Mouse (Mus musculus): ENCODE data around the gene Atp6v0a2. TPM values are rescaled to one million over a fixed set of nuclear protein-coding genes. Genes with fewer than 3 reads are reported as not detected.

Gene Atp6v0a2
- total RNA-seq, 2 experiments from 2014 or later: 77.5 to 90.9 TPM

- DNase-seq (ENCODE audit: low spot score in 2 of 2): no peak
These were observed 7.8 kb downstream of the Atp6v0a2 start for GRCm38 (mm10) chr5:124636139-124636538.

DNA sequence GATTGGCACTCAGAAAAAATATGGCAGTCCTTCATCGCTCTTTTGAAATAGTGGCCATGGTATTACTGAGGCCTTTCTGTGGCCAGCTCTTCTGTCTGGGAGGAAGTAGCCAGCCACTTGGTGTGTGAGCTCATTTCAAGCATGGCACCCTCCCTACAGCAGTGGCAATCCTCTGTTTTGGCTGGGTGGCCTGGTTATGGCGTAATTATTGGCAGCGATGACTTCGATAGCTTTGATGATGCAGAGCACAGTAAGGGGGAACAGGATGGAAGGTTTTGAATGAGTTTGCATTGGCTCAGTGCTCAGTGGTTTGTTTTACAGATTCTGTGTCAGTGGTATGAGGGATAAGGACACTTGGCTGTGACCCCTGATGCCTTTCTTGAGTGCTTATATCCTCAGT lies 8.3 kb downstream of the Atp6v0a2 start:
- no peak for DNase-seq (ENCODE audit: low spot score in 2 of 2)

- DNase-seq (ENCODE audit: low spot score in 2 of 2): no peak
These were observed 8.9 kb downstream of the Atp6v0a2 start for GRCm38 (mm10) chr5:124637300-124637699.

DNA sequence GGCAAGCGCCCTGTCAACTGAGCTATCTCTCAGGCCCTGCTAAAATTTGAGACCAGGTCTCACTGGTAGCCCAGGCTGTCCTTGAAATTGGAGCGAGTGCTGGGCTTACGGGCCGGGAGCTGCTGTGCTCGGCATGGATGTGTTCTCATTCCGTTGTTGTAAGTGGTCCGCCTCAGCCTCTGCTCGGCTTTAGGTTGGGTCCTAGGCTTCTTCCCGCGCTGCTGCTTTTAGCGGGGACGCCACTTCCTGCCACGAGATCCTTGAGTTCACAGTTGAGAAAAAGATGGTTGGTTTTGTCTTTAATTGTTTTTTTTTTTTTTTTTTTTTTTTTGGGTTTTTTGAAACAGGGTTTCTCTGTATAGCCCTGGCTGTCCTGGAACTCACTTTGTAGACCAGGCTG lies 9.5 kb downstream of the Atp6v0a2 start:
- DNase-seq (ENCODE audit: low spot score in 2 of 2): no peak

GRCm38 (mm10) chr5:124713741-124714140 lies 85.4 kb downstream of the Atp6v0a2 start:
- DNase-seq (ENCODE audit: low spot score in 2 of 2): no peak

GRCm38 (mm10) chr5:124715135-124715534 lies 86.8 kb downstream of the Atp6v0a2 start:
- peak in 1 of 2 experiments; percentile 12 for DNase-seq (ENCODE audit: low spot score in 2 of 2)

- no peak for DNase-seq (ENCODE audit: low spot score in 2 of 2)
These were observed 89.6 kb downstream of the Atp6v0a2 start for GRCm38 (mm10) chr5:124717969-124718368.

DNA sequence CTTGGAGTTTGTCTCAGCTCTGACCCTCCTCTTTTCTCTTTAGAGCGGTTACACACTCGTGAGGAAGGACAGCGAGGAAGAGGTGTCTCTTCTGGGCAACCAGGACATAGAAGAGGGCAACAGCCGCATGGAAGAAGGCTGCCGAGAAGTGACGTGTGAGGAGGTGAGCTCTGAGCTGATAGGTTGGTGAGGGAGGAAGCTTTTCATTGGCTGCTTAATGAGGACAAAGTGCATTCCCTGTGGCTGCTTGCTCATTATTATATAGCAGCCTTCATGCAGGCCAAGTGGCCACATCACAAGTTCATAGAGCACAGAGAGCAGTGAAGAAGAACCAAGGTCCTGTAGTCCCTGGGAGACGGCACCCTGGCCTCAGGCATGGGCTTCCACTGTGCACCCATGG lies 90.0 kb downstream of the Atp6v0a2 start:
- no peak for DNase-seq (ENCODE audit: low spot score in 2 of 2)

GRCm38 (mm10) chr5:124723125-124723524 lies 94.7 kb downstream of the Atp6v0a2 start:
- DNase-seq (ENCODE audit: low spot score in 2 of 2): no peak

- no peak for DNase-seq (ENCODE audit: low spot score in 2 of 2)
These were observed 96.6 kb downstream of the Atp6v0a2 start, which contains the start of gene Dnah10 for GRCm38 (mm10) chr5:124724997-124725396. Gene Dnah10 (plus strand): TSS chr5:124725085.

GRCm38 (mm10) chr5:124729662-124730206 lies 101.4 kb downstream of the Atp6v0a2 start:
- DNase-seq (ENCODE audit: low spot score in 2 of 2): no peak

DNA sequence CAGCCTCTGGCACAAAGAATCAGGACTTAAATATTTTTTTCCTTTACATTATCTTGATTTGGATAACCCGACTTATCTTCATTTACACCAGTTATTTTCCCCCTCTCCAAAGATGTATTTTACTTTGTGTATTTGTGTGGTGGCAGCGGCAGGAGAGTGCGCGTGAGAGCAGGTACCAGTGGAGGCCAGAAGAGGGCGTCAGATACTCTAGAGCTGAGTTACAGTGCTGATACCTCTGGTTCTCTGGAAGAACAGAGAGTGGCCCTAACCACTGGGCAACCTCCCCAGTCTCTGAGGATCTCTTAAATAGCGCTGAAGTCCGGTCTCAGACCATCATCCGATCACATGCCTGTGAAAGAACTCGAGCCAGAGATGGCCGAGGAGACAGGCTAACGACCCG lies 105.6 kb downstream of the Atp6v0a2 start:
- no peak for DNase-seq (ENCODE audit: low spot score in 2 of 2)

GRCm38 (mm10) chr5:124741898-124742599 lies 113.7 kb downstream of the Atp6v0a2 start:
- DNase-seq (ENCODE audit: low spot score in 2 of 2): no peak

- DNase-seq (ENCODE audit: low spot score in 2 of 2): peak in 1 of 2 experiments; percentile 20
These were observed 115.5 kb downstream of the Atp6v0a2 start for GRCm38 (mm10) chr5:124743841-124744240.

DNA sequence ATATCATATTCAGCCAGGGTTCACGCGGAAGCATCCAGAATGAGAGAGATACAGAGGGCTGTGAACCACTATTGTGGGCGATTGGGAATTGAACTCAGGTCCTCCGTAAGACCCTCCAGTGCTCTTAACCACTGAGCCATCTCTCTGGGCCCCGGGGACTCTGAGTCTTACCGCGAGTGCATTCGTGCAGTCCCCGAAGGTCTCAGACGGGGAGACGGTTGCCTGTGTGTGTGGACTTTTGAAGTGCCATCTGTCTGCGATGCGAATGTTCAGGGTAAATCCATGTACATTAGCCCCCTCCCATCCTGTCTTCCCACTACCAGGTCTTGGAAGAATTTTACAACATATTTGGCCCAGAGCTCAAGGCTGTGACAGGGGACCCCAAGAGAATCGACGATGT lies 117.8 kb downstream of the Atp6v0a2 start:
- DNase-seq (ENCODE audit: low spot score in 2 of 2): no peak

DNA sequence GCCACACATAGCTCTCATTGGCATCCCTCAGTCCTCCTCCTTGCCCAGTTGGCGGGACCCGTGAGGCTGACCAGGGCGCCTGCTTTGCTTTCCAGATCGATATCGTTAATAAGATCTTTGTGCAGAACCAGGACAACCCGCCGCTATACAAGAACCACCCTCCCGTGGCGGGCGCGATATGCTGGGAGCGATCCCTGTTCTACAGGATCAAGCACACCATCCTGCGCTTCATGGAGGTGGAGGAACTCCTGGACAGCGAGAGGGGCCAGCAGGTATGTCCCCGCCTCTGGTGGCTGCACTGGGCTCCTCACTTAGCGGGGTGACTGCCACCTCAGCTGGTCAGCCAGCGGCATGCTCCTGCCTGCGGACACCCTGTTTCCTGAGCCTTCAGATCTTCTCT lies 119.9 kb downstream of the Atp6v0a2 start:
- no peak for DNase-seq (ENCODE audit: low spot score in 2 of 2)

DNA sequence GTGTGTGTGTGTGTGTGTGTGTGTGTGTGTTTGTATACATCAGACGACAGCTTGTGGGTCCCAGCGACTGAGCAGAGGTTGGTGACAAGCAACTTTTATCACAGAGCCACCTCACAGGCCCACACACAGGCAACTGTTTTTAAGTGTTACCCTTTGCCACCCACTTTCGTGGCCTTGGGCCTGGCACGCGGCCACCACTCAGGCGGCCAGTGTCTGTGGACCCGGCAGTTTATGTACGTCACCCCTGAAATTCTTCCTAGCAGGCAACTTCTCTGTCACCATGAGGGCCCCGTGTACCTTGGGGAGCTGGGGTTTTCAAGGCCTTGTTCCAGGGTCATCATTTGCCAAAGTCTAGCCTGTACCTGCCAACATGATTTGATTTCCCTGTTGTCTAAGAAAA lies 123.3 kb downstream of the Atp6v0a2 start:
- DNase-seq (ENCODE audit: low spot score in 2 of 2): peak in 1 of 2 experiments; percentile 6

DNA sequence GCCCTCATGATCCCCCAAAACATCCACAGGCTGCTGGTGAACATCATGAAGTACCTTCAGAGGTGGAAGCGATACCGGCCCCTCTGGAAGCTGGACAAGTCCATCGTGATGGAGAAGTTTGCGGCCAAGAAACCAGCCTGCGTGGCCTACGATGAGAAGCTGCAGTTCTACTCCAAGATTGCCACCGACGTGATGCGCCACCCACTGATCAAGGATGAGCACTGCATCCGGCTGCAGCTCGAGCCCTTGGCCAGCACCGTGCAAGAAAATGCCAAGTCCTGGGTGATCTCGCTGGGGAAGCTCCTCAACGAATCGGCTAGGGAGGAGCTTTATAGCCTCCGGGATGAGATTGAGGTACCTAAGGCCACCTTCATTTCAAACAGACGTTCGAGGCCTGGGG lies 132.6 kb downstream of the Atp6v0a2 start:
- DNase-seq (ENCODE audit: low spot score in 2 of 2): peak in 1 of 2 experiments; percentile 22

DNA sequence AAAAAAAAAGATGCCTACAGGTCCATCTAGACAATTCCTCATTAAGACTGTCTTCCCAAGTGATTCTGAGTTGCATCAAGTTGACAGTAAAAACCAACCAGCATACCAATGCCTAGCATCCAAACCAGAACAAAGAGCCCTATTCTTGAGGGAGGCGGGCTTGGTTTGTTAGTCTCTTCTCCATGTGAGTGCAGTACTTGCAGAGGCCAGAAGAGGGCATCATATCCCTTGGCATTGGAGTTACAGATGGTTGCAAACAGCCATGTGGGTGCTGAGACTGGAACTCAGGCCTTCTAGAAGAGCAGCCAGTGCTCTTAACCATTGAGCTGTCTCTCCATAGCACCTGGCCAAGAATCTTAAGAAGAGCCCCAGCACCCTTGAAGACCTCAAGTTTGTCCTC lies 133.4 kb downstream of the Atp6v0a2 start:
- DNase-seq (ENCODE audit: low spot score in 2 of 2): no peak

Data from adrenal gland, adult 18-20 months (tissue).